Mouse (Mus musculus): Measurements from ENCODE around the gene Rab11fip3. TPM values are rescaled to one million over a fixed set of nuclear protein-coding genes. Genes with fewer than 3 reads are reported as not detected.
A peak's percentile ranks its signal among the peaks of the same experiment; 100 is the strongest.

Rab11fip3 gene
- total RNA-seq, 1 experiment = 9.4 TPM

GRCm38 (mm10) chr17:26087059-26087564 lies 17.8 kb upstream of the Rab11fip3 start:
- Histone ChIP-seq H3K27ac (ENCODE audit: insufficient read depth, low read depth, low read length, poor library complexity, severe bottlenecking) (no peak overlapping the region), H3K4me1 (ENCODE audit: control insufficient read depth in 2 of 2, insufficient read depth in 2 of 2, low read length in 2 of 2, poor library complexity in 1 of 2) (no peaks in the 10 kb centered on the region; a peak in 1 of 4 replicates), H3K4me3 (ENCODE audit: insufficient read depth in 1 of 2, low read depth in 1 of 2, low read length in 2 of 2, poor library complexity in 1 of 2, severe bottlenecking in 1 of 2) (no peak overlapping the region), H3K36me3 (ENCODE audit: control insufficient read depth, insufficient read depth, low read length, poor library complexity, severe bottlenecking) (peaks cover 17% of the 10 kb centered on the region; the same call in 1 of the 2 replicates), H3K9ac (ENCODE audit: insufficient read depth, low read depth, low read length, poor library complexity, severe bottlenecking) (no peak overlapping the region), H3K9me3 (ENCODE audit: control insufficient read depth, insufficient read depth, low read depth, low read length) (no peaks in the 10 kb centered on the region)
- in situ Hi-C loops (cut with MboI; ENCODE audit: low sequenced_read_pairs in 2 of 2, unreplicated experiment in 2 of 2) = no loop called here
- no peak for DNase-seq (ENCODE audit: low read depth, low spot score)
- TF ChIP-seq ZC3H11A (IDR thresholded peaks at IDR 0.05; ENCODE audit: borderline replicate concordance, low read depth, low read length) (no peak), ZNF384 (IDR thresholded peaks at IDR 0.05; ENCODE audit: low read depth, low read length) (no peak), HCFC1 (IDR thresholded peaks at IDR 0.05; ENCODE audit: borderline replicate concordance, insufficient read depth, low read length) (no peak), MAFK (IDR thresholded peaks at IDR 0.05; ENCODE audit: insufficient read depth, low read depth, low read length) (no peak), CHD2 (IDR thresholded peaks at IDR 0.05; ENCODE audit: low read depth, low read length) (no peak)

GRCm38 (mm10) chr17:26080867-26081266 lies 11.5 kb upstream of the Rab11fip3 start:
- no peak for DNase-seq (ENCODE audit: low read depth, low spot score)
- H3K9ac ChIP-seq (ENCODE audit: insufficient read depth, low read depth, low read length, poor library complexity, severe bottlenecking) = no peak overlapping the region
- H3K9me3 ChIP-seq (ENCODE audit: control insufficient read depth, insufficient read depth, low read depth, low read length) = no peaks in the 10 kb centered on the region
- in situ Hi-C loops (cut with MboI; ENCODE audit: low sequenced_read_pairs in 2 of 2, unreplicated experiment in 2 of 2) = no loop called here
- peaks cover 0 to 2% of the 10 kb centered on the region in 2 experiments; a peak in 1 of 4 replicates for H3K4me1 ChIP-seq (ENCODE audit: control insufficient read depth in 2 of 2, insufficient read depth in 2 of 2, low read length in 2 of 2, poor library complexity in 1 of 2)
- no peak for TF ChIP-seq ZC3H11A (IDR thresholded peaks at IDR 0.05; ENCODE audit: borderline replicate concordance, low read depth, low read length)
- H3K4me3 ChIP-seq (ENCODE audit: insufficient read depth in 1 of 2, low read depth in 1 of 2, low read length in 2 of 2, poor library complexity in 1 of 2, severe bottlenecking in 1 of 2) = no peak overlapping the region
- H3K36me3 ChIP-seq (ENCODE audit: control insufficient read depth, insufficient read depth, low read length, poor library complexity, severe bottlenecking) = peaks cover 2% of the 10 kb centered on the region; the same call in 1 of the 2 replicates
- no peak overlapping the region for H3K27ac ChIP-seq (ENCODE audit: insufficient read depth, low read depth, low read length, poor library complexity, severe bottlenecking)

DNA sequence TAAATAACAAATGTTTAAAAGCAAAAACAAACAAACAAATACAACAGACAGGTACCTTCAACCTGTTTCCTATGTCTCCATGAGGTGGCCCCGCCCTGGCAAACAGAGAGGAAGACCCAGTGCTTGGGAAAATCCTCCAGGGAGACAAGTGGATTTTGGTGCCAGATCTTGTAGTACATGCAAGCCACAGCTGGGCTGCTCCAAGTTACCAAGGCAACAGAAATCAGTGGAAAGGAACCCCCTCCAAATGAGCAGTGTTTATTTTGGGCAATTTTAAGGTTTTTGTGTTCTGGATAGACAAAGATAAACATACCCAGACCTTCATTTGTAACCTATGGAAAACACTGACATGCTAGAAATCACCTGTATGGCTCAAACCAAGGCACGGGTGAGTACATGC lies 9.5 kb upstream of the Rab11fip3 start:
- H3K4me3 ChIP-seq (ENCODE audit: insufficient read depth in 1 of 2, low read depth in 1 of 2, low read length in 2 of 2, poor library complexity in 1 of 2, severe bottlenecking in 1 of 2) = no peak overlapping the region
- H3K9ac ChIP-seq (ENCODE audit: insufficient read depth, low read depth, low read length, poor library complexity, severe bottlenecking) = no peak overlapping the region
- TF ChIP-seq CHD2 (IDR thresholded peaks at IDR 0.05; ENCODE audit: low read depth, low read length) = no peak
- H3K4me1 ChIP-seq (ENCODE audit: control insufficient read depth in 2 of 2, insufficient read depth in 2 of 2, low read length in 2 of 2, poor library complexity in 1 of 2) = peaks cover 0 to 2% of the 10 kb centered on the region in 2 experiments; a peak in 1 of 4 replicates
- H3K36me3 ChIP-seq (ENCODE audit: control insufficient read depth, insufficient read depth, low read length, poor library complexity, severe bottlenecking) = peaks cover 2% of the 10 kb centered on the region; the same call in 1 of the 2 replicates
- in situ Hi-C loops (cut with MboI; ENCODE audit: low sequenced_read_pairs in 2 of 2, unreplicated experiment in 2 of 2) = no loop called here
- no peak for DNase-seq (ENCODE audit: low read depth, low spot score)
- no peak overlapping the region for H3K27ac ChIP-seq (ENCODE audit: insufficient read depth, low read depth, low read length, poor library complexity, severe bottlenecking)
- H3K9me3 ChIP-seq (ENCODE audit: control insufficient read depth, insufficient read depth, low read depth, low read length) = no peaks in the 10 kb centered on the region

GRCm38 (mm10) chr17:26075246-26075645 lies 5.9 kb upstream of the Rab11fip3 start:
- Histone ChIP-seq H3K9ac (ENCODE audit: insufficient read depth, low read depth, low read length, poor library complexity, severe bottlenecking) (no peak overlapping the region), H3K27ac (ENCODE audit: insufficient read depth, low read depth, low read length, poor library complexity, severe bottlenecking) (no peak overlapping the region), H3K4me3 (ENCODE audit: insufficient read depth in 1 of 2, low read depth in 1 of 2, low read length in 2 of 2, poor library complexity in 1 of 2, severe bottlenecking in 1 of 2) (no peak overlapping the region), H3K9me3 (ENCODE audit: control insufficient read depth, insufficient read depth, low read depth, low read length) (no peaks in the 10 kb centered on the region), H3K4me1 (ENCODE audit: control insufficient read depth in 2 of 2, insufficient read depth in 2 of 2, low read length in 2 of 2, poor library complexity in 1 of 2) (no peaks in the 10 kb centered on the region), H3K36me3 (ENCODE audit: control insufficient read depth, insufficient read depth, low read length, poor library complexity, severe bottlenecking) (no peaks in the 10 kb centered on the region)
- TF ChIP-seq HCFC1 (IDR thresholded peaks at IDR 0.05; ENCODE audit: borderline replicate concordance, insufficient read depth, low read length) = no peak
- no peak for TF ChIP-seq ZC3H11A (IDR thresholded peaks at IDR 0.05; ENCODE audit: borderline replicate concordance, low read depth, low read length)
- TF ChIP-seq CHD2 (IDR thresholded peaks at IDR 0.05; ENCODE audit: low read depth, low read length) = no peak
- TF ChIP-seq MAFK (IDR thresholded peaks at IDR 0.05; ENCODE audit: insufficient read depth, low read depth, low read length) = no peak
- TF ChIP-seq ZNF384 (IDR thresholded peaks at IDR 0.05; ENCODE audit: low read depth, low read length) = no peak
- in situ Hi-C loops (cut with MboI; ENCODE audit: low sequenced_read_pairs in 2 of 2, unreplicated experiment in 2 of 2) = no loop called here
- no peak for DNase-seq (ENCODE audit: low read depth, low spot score)

GRCm38 (mm10) chr17:26070136-26070535 lies 781 bp upstream of the Rab11fip3 start:
- Histone ChIP-seq H3K9me3 (ENCODE audit: control insufficient read depth, insufficient read depth, low read depth, low read length) (no peaks in the 10 kb centered on the region), H3K27ac (ENCODE audit: insufficient read depth, low read depth, low read length, poor library complexity, severe bottlenecking) (no peak overlapping the region), H3K4me1 (ENCODE audit: control insufficient read depth in 2 of 2, insufficient read depth in 2 of 2, low read length in 2 of 2, poor library complexity in 1 of 2) (peaks cover 2 to 18% of the 10 kb centered on the region in 2 experiments; a peak in 2 of 4 replicates), H3K9ac (ENCODE audit: insufficient read depth, low read depth, low read length, poor library complexity, severe bottlenecking) (no peak overlapping the region; the same call in 1 of the 2 replicates), H3K4me3 (ENCODE audit: insufficient read depth in 1 of 2, low read depth in 1 of 2, low read length in 2 of 2, poor library complexity in 1 of 2, severe bottlenecking in 1 of 2) (peak overlapping the region; percentile 82 to 89; a peak in 2 of 4 replicates), H3K36me3 (ENCODE audit: control insufficient read depth, insufficient read depth, low read length, poor library complexity, severe bottlenecking) (peaks cover 3% of the 10 kb centered on the region; the same call in 1 of the 2 replicates)
- no peak for DNase-seq (ENCODE audit: low read depth, low spot score)
- in situ Hi-C loops (cut with MboI; ENCODE audit: low sequenced_read_pairs in 2 of 2, unreplicated experiment in 2 of 2) = no loop called here
- TF ChIP-seq MAFK (IDR thresholded peaks at IDR 0.05; ENCODE audit: insufficient read depth, low read depth, low read length) (no peak), ZNF384 (IDR thresholded peaks at IDR 0.05; ENCODE audit: low read depth, low read length) (no peak), HCFC1 (IDR thresholded peaks at IDR 0.05; ENCODE audit: borderline replicate concordance, insufficient read depth, low read length) (no peak), ZC3H11A (IDR thresholded peaks at IDR 0.05; ENCODE audit: borderline replicate concordance, low read depth, low read length) (no peak), CHD2 (IDR thresholded peaks at IDR 0.05; ENCODE audit: low read depth, low read length) (no peak)
